Mouse (Mus musculus): ENCODE data around the gene Rapgef3. TPM values are rescaled to one million over a fixed set of nuclear protein-coding genes. Genes with fewer than 3 reads are reported as not detected.

Rapgef3 gene
- polyA plus RNA-seq, 1 experiment from 2014 or later, result 12.6 TPM

Other genes with a start within 250 kb of the Rapgef3 start
- 20.5 and 20.6 TPM in 2 replicates for gene Rpap3, start 62.1 kb downstream of the Rapgef3 start, polyA plus RNA-seq (2015; fragmentation: Nextera tagmentation; extraction: Ambion mirVana)
- gene Endou, start 36.6 kb downstream of the Rapgef3 start, polyA plus RNA-seq (2015; fragmentation: Nextera tagmentation; extraction: Ambion mirVana), result 6.4 and 18.3 TPM in 2 replicates
- gene Slc48a1, start 10.5 kb upstream of the Rapgef3 start, polyA plus RNA-seq (2015; fragmentation: Nextera tagmentation; extraction: Ambion mirVana), result 36.5 and 39.3 TPM in 2 replicates
- 20.4 and 23.2 TPM in 2 replicates for gene Hdac7, start 76.5 kb upstream of the Rapgef3 start, polyA plus RNA-seq (2015; fragmentation: Nextera tagmentation; extraction: Ambion mirVana)
- 2.3 and 2.5 TPM in 2 replicates for gene Vdr, start 142.7 kb upstream of the Rapgef3 start, polyA plus RNA-seq (2015; fragmentation: Nextera tagmentation; extraction: Ambion mirVana)
- 43.1 and 45.3 TPM in 2 replicates for gene Tmem106c, start 196.2 kb upstream of the Rapgef3 start, polyA plus RNA-seq (2015; fragmentation: Nextera tagmentation; extraction: Ambion mirVana)
- 0.59 and 0.85 TPM in 2 replicates for gene Col2a1, start 236.7 kb upstream of the Rapgef3 start, polyA plus RNA-seq (2015; fragmentation: Nextera tagmentation; extraction: Ambion mirVana)

Measured in stomach, embryonic 16.5 days (tissue).